Mouse (Mus musculus) left cerebral cortex, postnatal 14 days (tissue): Measurements from ENCODE around the gene Ankrd13d. TPM values are rescaled to one million over a fixed set of nuclear protein-coding genes. Genes with fewer than 3 reads are reported as not detected.

Experiments used
- DNase-seq, 2 experiments: peaks; one replicate each; pipeline ENCODE4 v3.0.0; 2021 to 2022; ENCODE audit warnings: low spot score in 2 of 2, mixed read lengths in 1 of 2
- intact Hi-C: fragments of 180-260 bp; cut with DNase I; formaldehyde crosslinking; loops from one replicate; pipeline ENCODE4 v1.15.1; 2025
- total RNA-seq, 2 experiments: library from RNA; stranded (reverse); gene quantifications; 2 replicates each; pipeline ENCODE4 v1.2.3; 2021

Ankrd13d gene
- total RNA-seq, 2 experiments from 2014 or later, result 84.5 to 84.9 TPM

DNA sequence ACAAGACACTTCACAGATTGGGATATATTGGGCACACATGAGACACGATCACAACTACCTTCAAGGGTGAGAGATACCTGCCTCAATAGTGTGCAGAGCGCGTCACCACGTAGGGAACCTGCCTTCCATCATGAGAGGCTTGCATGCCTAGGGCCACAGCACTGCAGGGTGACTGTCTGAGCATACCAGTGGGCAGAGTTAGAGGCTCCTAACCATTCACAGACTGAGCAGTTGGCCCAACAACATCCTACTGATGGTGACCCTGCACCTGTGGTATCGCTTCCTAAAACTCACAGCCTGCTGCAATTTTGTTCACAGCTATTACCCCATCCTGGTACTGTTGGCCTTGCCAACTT is 20.7 kb upstream of the Ankrd13d start:
- no peak for DNase-seq
- intact Hi-C loops, result no loop called here

DNA sequence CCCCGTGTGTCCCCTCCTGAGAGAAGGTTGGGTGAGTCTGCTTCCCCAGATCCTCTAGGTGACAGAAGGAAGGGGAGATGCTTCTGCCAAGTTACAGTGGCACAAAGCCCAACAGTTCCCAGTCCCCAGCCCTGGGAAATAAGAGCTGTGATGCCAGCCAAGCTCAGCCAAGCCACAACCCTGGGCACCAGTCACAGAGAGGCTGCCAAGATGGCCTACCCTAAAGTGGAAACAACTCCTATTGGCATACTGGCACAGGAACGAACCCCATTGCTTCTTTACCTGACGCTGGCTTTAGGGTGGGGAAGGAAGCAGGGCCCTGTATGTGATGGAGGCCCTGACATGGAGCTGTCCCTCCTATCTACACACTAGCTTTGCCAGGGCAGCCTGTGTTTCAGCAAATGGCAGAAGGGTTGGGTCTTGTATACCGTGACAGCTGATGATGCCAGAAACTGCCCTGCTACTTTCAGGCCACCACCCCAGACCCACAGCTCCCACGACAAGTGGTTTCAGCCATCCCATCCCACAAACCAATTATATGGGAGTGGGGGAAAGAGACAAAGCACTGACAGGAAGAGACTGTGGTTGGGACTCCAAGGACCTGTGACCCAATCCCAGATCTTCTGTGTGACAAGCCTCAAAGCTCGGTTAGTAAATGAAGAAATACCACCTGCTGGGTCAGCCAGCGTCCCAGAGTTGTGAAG is 20.2 kb upstream of the Ankrd13d start:
- intact Hi-C loops, result no loop called here
- peak; percentile 45 to 54 for DNase-seq

DNA sequence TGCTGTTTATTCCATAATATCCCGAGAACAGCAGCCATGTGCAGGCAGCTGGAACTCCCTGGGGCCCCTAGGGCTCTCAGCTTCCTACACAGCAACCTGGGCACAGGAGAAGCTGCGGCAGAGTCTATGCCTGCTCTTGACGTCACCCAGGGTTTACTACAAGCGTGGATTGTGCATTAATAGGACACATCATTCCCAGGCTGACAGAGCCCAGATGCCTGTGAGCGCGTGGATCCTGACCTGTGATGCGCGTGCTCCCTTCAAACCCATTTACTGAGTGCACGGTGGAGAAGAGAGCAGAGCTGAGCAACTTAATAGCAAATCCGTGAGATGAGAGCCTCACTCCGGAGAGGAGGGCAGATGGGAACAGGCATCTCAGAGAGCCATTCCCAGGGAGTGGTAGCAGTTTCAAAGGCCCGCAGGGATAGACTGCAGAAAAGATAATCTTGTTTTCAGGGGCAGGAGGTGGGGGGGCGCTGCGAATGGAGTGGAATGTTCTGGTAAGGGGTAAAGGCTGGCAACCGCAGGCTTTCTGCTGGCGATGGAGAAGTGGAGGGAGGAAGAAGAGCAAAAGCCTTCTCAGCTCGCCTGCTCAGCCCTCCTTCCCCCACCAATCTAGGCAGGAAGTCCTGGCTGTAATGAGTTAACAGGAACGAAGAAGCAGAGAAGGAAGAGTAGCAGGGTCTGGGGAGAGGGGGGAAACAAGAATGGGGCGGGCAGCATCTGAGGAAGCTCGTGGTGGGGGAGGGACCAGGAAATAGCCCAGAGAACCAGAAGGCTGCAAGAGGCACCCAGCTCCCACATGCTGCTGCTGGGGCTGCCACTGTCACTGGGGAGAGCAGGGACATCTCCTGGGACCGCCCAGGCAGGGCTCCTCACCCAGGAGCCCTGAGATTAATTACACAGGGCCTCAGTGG is 19.1 kb upstream of the Ankrd13d start:
- intact Hi-C loops, result no loop called here

DNA sequence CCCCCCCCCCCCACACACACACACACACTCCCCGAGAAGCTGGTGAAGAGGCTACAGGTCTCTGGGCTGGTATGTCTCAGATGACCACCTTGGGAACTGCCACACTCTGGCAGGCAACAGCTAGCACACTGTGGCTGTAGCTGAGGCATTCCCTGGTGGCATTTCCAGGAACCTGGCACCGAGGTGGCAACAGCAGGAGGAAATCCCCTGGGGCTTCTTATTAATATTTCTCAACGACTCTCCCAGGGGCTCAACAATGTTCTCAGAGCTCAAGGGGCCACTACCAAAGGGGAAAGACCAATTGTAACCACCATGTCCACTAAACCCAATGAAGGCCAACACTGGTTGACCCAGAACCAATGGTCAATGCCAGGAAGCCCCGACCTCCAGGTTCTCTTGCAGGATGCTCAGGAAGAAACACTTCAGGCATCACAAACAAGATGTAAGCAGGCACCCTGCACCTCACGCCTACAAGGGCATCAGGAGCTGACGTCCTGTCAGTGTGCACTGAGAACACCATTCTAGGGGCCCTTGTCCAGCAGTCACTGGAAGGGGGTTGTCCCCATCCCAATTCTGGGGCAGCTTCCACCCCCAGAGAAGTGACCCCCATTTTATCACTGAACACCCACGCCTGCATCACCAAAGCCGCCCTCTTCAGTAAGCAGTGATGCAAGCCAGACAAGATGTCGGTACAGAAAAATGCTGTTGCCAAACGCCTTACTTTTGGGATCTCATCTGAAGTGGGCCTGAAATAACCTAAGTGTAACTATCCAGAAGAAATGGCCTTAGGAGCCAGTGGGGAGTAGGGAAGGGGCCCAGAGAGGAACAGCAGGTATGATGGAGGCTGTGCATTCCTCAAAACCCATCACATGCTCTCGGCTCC is 18.2 kb upstream of the Ankrd13d start:
- DNase-seq, result peak in 1 of 2 experiments; percentile 38
- intact Hi-C loops, result no loop called here

More for the DNA sequence above, 19.1 kb upstream of the Ankrd13d start:
- peak; percentile 56 to 79 for DNase-seq

DNA sequence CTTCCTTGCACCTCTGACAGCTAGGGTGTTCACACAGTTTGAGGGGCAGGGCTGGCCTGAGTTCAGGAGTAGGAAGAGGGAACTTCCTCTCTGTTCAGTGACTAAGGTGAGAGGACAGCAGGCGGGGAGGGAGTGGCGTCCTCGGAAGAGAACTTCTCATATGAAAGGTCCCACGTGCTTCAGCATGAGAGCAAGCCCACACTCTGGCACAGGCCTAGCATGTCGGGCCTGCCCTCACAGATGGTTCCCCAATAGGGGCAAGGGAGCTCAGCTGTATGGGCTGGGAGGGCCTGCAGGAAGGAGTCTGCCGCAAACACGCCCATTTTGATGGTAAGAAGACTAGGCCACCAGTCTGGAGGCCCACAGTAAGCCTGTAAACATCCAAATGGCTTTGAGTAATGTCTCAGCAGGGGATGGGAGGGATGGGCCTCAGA is 17.4 kb upstream of the Ankrd13d start:
- DNase-seq, result peak in 1 of 2 experiments; percentile 54
- intact Hi-C loops, result no loop called here

DNA sequence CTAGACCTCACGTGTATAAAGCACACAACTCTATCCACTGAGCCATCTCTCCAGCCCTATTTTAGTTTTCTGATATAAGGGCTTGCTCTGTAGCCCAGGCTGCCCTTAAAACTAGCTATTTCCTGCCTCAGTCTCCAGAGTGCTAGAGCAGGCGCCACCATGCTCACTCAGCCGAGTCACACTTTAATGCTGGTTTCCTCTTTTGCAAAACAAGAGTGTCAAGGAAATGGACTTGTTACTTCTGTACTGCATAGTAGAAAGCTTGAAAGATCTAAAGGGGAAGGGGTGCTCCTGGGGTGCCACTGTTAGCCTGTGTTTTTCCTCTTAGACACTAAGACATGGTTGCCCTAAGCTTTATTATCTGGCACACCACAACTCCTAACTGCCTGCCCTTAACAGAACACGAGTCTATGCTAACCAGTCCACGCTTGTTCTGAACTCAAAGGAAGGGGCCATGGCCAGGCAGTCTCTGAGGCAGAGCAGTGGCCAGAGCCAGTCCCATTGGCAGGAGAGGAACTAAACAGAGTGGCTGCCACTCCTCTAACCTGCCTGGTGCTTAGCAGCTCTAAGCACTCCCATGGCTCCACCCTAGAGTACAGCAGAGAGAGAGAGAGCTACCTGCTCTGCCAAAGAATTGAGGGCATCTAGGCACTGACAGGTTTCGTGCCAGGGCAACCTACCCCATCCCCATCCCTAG is 16.8 kb upstream of the Ankrd13d start:
- DNase-seq, result no peak
- intact Hi-C loops, result no loop called here

DNA sequence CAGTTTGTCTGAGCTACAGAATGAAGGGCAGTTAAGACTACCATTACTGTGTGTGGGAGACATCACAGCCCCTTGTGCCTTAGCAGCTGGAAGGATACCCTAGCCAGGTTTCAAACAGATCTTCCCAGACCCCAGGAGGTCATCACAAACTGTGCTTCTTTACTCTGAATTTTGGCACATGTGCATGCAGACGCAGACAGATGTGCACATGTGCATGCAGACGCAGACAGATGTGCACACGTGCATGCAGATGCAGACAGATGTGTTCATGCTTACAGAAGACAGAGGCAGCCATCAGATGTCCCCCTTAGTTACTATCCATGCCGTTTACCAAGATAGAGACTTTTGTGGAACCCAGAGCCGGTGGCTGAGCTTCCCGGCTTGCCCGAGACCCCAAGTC is 16.2 kb upstream of the Ankrd13d start:
- DNase-seq, result no peak
- intact Hi-C loops, result no loop called here

DNA sequence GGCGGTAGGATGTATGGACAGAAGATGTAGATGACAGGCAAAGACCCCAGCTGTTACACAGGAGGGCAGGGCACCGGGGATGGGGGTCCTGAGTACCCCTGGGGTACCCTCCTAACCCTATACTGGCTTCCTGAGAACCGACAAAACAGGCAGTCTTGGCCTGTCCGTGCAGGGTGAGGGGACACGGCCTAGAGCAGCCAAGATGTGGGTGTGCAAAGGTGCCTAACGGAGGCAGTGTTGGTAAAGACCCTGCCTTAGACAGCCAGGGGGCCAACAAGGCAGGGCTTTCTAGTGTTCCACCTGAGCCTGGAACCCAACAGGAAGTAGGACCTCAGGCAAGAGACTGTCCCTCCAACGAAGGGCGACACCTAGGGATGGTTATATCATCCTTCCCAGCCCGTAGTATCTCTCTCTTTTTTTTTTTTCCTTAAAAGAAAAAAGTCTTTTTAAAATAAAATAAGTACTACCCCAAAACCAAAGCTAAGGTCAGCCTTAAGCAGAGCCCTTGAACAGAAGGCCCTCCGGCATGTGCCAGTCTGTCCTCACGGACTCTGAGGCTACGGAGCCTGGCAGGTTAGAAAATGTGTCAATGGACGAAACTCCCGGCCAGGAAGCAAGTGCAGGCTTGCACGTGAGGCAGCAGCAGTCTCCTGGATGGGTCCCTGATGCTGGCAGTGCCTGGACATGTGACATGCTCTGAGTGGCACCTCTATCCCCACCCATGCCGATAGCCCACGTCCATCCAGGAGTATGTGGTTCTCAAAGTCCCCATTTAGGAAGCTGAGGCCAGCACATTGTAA is 15.6 kb upstream of the Ankrd13d start:
- no peak for DNase-seq
- intact Hi-C loops, result no loop called here

DNA sequence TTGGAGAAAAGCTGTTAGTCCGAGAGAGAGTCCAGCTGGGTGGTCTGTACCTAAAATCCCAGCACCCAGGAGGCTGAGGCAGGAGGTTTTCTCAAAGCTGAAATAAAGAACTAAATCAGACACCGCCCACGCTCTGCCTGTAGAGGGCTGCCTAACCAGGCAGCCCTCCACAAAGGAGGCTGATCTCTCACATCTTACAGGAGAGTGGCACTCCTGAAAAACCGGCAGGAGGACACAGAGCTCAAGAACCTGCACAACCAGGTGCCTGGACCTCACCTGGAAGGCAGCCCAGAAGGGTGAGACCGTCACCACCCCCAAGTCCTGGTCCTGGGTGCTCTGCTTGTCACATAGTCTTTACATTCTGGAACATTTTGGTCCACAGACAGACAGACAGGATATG is 14.9 kb upstream of the Ankrd13d start:
- intact Hi-C loops, result no loop called here
- DNase-seq, result no peak

DNA sequence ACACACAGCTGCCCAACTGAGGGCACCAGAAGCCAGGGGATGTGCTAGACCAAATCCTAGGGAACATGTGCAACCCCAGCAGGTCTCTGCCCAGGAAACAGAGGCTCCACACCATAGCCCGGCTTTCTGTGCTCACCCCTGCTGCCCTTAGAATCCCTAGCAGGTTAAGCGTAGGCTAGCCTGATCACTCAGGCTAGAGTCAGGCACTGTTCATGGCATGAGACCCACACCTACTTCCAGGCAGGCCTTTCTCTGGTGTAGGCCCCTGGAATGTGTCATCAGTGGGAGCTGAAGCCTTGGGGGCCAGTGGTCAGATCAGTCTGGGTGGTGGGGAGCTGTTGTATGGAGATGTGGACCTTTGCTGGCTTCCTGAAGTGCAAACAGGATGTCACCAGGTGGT is 13.7 kb upstream of the Ankrd13d start:
- intact Hi-C loops, result no loop called here
- no peak for DNase-seq

DNA sequence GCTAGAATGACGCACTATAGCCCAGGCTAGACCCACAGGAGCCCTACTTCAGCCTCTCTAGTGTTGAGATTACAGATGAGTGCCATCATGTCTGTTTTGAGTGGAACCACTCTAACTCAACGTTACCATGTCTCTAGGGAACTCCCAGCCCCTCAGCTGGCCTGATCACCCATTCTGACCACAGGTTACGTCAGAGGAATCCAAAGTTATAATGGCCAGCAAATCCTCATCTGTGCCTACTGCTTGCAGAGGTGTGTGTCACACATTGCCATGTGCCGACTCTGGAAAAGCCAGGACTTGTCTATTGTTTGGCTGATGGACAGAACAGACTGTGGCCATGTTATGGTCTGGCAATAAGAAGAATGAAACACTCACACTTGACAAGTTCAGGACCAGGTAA is 12.5 kb upstream of the Ankrd13d start:
- intact Hi-C loops, result no loop called here
- no peak for DNase-seq

DNA sequence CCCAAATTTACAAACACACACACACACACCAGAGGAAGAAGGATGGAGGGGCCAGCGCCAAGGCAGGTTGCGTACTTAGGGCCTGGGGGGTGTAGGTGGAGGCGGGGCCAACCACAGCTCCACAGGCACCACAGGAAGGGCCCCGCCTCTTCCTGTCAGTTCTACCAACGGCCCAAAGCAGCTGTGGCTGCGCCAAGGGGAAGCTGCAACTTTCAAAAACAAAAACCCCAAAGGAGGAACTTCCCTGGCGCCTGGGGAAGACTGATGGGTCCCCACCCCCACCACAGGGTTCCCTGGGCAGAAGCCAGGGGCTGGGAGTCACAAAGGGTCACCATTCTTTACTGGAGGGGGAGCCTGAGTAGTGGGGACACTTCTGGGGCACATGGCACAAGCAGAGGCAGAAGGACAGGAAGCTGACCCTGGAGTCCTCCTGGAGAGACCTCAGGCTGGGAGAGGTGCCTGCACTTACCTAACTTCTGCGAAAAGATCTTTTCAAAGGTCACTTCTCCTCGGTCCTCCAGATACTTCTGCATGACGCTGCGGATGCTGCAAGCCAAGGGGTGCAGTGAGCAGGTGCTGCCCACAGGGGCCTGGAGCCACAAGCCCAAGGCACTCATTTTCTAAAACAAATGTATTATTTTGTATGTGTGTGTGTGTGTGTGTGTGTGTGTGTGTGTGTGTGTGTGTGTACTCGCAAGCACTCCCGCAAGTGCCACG is 11.6 kb upstream of the Ankrd13d start:
- peak; percentile 45 to 65 for DNase-seq
- intact Hi-C loops, result no loop called here

DNA sequence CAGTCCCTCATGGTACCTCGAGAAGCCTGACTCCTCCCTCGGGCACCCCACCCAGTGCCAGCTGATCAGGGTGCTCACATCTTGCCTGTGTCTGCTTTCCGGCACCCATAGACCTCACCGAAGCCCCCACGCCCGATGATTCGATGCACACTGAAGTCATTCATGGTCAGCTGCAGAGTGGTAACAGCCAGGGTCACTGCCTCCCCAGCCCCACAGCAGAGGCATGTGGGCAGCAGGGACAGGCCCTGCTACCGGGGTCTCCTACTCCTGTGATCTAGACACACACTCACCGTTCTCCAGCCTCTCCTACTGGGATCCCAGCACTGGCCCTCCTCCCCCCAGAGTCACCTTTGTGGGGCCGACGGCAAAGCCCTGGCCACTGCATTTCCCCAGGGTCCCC is 8.2 kb upstream of the Ankrd13d start:
- intact Hi-C loops, result no loop called here
- no peak for DNase-seq

DNA sequence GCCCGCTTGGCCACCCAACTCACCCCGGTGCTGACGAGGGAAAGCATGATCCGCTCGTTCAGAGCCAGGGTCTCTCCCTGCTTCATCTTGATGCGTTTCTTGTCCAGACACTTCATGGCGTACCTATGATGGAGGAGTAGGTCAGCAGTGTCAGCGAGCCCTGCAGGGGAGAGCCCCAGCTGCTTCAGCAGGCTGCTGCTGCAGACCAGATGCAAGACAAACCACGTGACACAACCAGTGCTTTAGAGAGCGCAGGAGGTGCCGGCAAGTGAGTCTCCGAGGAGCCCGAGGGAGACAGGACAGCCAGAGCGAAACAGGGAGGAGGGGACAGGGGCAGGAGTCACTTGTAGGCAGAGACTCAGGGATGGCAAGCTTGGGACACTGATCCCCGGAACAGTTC is 7.8 kb upstream of the Ankrd13d start:
- no peak for DNase-seq
- intact Hi-C loops, result no loop called here

DNA sequence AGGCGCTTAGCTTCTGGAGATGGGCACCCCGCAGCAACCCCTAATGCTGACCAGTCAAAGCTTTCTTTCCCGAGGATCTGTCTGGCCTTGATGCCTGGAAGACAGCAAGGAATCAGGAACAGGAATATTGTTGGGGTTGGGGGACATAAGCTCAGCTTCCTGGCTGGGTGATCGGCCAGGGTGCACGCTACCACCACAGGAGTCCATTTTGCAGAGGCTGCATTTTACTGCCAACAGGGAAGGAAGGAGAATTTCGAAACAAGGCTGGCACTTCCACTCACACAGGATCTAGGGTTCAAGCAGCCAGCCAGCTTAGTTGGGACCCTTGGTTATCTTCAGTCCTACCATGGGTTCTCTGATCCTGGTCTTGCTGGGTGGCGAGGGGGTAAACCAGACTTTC is 716 bp upstream of the Ankrd13d start:
- no peak for DNase-seq
- intact Hi-C loops, result no loop called here

DNA sequence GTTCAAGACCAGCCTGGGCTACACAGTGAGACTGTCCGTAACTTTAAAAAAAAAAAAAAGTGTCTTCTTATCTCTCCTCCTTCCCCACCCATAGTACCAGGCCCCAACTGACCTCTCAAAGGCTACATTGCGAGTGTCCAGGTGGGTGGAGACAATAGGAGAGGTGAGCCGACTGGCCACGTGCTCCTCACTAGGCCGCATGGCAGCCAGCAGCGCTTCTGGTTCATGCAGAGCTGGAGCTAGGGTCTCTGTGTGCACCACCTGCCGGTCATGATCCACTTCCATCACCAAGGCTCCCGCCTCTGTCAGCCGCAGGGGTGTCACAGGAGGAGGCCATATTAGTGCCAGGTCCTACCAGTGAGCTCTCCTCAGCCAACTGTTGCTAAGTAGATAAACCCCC is 2.5 kb downstream of the Ankrd13d start:
- intact Hi-C loops, result no loop called here
- no peak for DNase-seq

DNA sequence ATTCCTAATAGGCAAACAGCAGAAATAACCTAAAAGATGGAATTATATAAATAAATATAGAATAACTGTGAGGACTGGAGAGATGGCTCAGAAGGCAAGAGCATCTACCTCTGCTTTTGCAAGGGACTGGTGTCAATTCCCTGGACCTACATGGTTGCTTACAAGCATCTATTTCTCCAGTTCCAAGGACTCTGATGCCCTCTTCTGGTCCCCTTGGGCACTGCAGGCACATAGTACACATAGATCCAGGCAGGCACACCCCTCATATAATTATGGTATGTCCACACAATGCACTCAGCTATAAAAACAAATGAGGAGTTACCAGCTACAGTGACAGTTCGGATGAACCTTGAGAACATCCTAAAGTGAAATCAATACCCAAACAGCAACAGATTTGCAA is 3.5 kb downstream of the Ankrd13d start:
- intact Hi-C loops, result no loop called here

DNA sequence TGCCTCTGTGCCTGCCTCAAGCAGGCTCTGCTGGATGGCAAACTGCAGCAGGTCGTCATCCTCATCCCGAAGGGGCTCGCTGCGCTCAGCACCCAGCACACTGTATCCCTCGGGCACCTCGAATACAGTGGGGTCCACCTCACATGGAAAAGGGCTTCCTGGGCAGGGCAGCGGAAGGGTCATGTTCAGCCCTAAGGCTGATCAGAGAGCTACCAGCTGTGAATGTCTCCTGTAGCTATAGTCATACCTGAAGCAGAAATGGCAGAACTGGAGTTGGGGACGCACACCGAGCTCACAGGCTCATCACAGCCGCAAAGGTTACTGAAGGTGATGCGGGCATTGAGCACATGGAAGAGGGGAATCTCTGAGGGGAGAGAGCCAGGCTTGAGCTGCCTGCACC is 12.0 kb downstream of the Ankrd13d start:
- no peak for DNase-seq
- intact Hi-C loops, result no loop called here

More for the DNA sequence above, 3.5 kb downstream of the Ankrd13d start:
- DNase-seq, result no peak
